Mouse (Mus musculus) NIH3T3 (cell line): Measurements from ENCODE around the gene Anks4b.

ENCODE experiments used
- DNase-seq: peaks from one replicate; pipeline ENCODE4 v3.0.0-alpha.2; 2012; ENCODE audit warnings: low read depth

Anks4b gene

DNA sequence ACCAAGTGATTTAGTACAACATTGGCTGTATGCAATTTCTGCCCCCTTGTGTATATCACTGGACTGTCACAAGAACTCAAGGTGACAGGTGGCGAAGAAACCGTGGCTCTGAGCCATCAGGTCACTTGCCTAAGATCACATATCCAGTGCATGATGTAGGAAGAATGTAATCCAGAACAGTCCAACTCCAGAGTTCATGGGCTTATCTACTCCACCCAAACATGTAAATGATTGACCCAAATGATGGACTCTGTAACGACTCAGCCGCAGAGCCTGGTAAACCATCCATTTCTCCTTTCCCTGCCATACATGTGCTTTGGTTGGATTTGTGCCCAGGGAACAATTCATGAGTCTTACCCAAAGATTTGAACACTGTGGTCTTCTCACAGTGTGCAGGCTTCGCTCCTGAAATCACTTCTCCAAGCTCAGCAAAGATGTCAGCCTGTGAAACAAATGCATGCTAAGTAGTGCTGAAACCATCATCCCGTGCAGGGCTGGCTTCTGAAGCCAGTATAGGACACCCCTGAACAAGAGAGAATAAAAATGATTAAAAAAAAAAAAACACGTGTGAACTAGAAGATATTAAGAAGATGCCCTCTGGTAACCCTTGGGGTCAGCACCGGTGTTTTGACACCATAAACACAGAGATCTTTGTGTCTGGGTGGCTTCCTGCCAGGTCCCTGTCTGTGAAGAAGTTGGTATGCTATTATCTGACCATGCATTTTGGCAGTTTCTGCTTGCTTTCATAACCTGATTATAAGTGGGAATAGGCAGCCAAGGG lies 15.9 kb downstream of the Anks4b start:
- DNase-seq, result peak; percentile 2

DNA sequence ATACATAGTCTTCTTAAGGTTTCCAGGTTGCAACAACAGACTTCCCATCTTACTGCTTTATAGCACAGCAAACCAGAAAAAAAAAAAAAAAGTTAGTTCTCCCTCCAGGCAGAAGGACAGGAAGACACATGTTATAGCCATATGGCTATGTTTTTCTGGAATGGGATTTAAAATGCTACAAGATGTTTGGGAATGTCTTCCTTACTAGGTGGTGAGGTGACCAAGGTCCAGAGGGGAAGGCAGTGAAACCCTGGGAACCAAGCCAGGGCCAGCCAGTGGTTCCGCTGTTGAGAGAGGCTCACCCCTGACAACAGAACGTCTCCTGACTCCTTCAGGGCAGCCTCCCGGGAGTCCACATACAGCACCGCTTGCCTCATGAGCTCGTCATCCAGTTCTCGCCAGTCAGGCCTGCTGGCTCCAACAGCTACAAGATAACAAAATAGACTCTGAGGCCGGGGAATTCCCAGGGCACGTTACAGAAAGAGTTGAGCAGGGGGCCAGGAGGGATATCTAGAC lies 16.6 kb downstream of the Anks4b start:
- no peak for DNase-seq

DNA sequence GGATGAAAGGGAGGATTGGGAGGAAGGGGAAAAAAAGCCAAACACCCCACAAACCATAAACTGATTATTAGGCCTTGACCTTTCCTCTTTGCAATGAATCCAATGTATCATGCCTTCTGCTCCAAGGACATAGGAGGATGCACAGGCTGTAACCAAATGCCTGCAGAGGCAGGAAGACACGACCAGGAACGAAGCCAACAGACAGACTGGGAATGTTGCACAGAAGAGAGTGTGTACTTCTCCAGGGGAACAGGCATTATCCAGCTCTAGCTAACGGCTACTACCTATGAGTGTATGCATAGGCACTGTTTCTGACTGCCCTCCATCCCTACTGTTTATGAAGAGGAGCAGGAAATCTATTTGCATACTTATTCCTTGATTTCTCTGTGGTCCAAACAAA lies 18.5 kb downstream of the Anks4b start:
- no peak for DNase-seq

DNA sequence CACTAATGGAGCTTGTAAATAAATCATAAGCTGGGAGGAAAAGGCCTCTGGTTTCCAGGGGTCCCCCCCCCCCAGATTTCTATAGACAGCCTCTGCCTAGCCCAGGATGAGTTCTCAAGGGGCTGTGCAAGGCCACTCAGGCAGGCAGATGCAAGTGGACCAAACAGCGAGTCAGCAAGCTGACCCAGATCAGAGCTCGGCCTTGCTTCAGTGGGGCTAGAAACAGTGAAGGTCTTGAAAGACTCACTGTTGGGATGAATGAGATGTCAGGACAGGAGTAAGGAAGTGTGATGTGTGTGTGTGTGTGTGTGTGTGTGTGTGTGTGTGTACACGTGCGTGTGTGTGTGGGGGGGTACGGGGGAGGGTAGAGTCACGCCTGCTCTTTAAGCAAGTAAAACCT lies 19.2 kb downstream of the Anks4b start:
- no peak for DNase-seq

DNA sequence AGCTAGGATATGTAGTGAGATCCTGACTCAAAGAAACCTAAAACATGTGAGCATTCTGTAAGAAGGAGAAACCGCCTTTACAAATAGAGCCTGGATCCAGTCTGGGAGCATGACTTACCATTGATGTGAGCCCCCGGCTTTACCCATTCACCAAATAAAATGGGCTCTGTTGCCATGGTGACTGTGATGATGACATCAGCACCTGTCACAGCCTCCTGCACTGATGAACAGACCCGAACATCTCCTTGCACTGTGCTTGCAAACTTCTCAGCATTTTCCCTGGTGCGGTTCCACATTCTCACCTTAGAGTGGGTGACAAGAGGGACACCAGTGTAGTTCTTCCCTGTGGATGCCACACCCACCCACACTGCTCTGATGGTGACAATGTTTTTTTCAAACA lies 21.5 kb downstream of the Anks4b start:
- DNase-seq, result no peak

DNA sequence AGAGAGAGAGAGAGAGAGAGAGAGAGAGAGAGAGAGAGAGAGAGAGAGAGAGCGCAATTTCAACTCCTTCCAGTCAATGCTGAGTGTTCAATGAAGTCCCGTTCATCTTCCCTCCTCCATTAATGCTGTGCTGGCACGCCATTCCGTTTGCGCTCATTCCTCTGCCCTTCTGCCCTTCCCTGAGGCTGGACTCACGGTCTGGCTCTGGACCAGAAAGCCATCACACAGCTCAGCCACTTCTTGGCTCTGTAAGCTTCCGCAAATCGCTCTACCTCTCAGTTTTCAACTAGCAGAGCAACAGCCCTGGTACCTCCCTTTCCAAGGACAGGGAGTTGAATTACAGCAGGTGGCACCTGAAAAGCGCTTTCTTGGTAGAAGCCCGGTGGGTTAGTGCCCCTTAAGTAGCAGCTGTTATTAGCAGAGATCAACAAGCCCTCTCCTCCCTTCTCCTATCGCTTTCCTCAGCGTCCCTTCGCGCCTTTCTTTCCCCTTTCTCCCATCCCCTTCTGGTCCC lies 27.6 kb downstream of the Anks4b start:
- DNase-seq, result no peak

DNA sequence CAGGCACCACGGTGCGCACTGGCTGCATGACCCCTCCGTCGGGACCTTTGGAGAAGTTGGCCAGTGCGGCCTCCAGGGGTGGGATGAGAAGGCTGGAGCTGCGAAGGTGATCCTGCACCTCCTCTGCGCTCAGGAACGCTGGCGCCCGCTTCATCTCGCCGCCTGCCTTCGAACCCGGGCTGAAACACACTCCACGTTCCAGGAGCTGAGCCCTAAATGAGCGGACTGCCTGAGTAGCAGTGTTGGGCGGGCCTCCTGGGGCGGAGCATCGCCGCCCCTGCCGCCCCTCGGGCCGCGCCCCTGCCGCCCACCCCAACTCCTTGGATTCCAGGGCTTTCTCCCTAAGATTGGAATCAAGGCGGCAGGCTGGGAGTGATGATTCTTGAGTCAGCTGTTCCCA lies 28.1 kb downstream of the Anks4b start, which contains the start of gene Crym:
Crym (minus strand) TSS at position 341 of the 400 bp plus-strand sequence.
- DNase-seq, result no peak

DNA sequence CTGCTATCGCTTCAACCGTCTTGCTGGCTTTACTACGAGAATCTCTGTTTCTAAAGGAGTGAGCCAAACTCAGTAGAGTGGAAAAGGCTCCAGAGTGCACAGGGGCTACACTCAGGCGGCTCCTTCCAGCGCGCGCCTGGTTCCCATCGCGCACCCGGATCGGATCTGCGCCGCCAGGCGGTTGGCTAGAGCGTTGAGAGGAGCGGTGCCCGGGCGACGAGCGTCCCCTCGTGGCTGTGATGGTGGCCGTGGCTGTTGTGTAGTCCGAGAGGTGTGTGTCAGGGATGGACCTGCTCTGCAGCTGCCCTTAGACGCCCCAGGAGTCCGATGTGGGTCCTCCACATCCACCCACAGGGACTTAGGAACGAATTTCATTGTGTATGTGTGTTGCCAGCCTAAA lies 30.1 kb downstream of the Anks4b start, which contains the start of gene Abca14:
Abca14 (plus strand) TSS at position 173 of the 400 bp plus-strand sequence.
- no peak for DNase-seq

DNA sequence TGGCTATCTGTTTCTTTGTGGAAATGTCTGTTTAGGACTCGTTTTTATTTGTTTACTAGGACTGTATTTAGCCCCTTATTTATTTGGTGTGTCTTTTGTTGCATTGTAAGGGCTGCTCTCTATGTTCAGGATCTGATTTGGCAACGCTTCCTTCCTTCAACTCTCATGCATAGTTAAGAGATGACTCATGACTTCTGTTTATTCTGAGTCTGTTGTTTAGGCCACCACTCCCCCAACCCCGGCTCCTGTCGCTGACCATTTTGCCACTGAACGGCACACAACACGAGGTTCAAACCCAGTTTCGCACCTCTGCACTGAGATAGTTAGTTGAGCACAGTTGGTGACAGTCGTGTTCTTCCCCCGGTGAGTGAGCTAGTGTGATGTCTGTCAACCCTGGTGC lies 32.3 kb downstream of the Anks4b start:
- peak; percentile 14 for DNase-seq

DNA sequence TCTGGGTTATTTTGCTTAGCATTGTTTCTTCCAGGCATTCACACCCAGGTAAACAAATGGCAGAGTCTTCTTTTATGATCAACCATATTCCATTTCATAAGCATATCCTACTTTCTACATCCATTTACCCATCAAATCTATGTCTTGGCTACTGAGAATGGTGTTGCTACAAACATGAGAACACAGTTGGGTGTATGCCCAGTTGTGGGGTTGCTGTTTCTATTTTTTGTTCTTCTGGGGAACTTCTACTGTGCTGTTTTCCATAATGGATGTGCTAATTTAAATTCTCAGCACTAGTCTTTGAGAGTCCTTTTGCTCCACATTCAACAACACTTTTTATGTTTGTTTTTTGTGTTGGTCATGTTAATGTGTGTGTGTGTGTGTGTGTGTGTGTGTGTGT lies 54.9 kb downstream of the Anks4b start:
- no peak for DNase-seq
